Mouse (Mus musculus) urinary bladder, postnatal 25 days (tissue): ENCODE data around the gene Zc3h7b.

Source experiments
- DNase-seq: peaks from one replicate; pipeline ENCODE4 v3.0.0; 2022; ENCODE audit warnings: low spot score

Zc3h7b gene

DNA sequence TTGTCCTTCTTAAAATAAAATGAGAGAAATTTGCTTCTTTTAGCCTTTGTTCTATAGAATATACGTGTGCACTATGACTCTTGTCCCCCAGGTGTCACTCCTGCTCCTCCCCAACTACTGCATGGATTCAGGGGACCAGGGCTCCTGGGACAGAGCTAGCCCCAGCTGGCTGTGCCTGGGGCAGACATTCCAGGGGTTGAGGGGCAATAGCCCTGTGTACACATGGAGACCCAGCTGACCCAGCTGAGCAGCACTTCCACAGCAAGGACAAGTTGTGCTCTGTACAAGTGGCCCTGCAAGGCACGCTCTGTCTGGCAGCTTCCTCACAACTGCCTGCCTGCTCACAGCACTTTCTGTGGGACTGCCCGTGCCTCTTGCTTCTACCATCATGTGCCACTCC, 51.4 kb downstream of the Zc3h7b start:
- no peak for DNase-seq

DNA sequence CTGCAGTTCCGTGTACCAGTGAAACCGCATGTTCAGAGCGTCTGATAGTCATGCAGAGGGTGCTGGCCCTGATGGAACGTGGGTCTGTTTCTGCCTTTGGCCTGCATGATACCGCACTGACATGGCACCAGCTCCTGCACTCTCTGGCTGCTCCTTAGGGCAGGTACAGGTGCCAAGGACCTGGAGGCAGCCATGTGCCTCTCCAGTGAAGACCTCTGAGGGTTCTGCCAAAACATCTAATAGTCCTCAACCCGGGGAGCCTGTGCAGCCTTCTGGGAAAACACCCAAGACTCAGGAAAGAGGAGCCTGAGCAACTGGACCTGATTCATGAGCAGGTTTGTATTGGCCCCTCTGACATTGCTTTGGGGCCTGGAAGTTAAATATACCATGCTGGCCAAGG, 53.0 kb downstream of the Zc3h7b start:
- DNase-seq, result no peak

DNA sequence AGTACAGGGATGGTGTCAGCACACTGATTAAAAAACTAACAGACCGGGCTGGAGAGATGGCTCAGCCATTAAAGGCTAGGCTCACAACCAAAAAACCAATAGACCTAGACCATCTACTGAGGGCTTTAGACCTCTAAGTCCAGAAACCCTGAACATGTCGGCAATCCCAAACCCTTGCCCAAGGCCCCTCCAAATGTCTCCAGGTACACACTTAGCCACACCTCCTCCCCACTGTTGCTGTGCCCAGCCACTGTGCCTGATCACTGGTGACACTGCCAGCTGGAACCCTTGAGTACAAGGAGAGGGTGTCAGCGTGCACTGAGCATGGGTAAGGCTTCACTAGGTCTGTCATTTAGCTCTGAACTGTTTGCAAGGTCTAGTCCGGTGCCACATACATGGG, 53.6 kb downstream of the Zc3h7b start:
- no peak for DNase-seq

DNA sequence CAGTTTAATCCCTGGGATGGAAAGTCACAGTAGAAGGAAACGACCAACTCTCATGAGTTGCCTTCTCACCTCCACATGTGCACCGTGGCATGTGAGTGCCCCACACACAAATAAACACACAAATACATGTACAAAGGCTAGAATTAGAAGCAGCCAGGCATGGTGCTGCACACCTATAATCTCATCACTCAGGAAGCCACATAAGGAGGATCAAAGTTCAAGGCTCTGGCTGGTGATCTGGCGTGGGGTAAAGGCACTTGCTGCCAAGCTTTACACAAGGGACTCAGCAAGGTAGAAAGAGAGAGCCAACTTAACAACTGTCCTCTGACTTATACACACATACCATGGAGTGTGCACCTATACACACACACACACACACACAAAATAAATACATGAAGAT, 55.5 kb downstream of the Zc3h7b start:
- no peak for DNase-seq

DNA sequence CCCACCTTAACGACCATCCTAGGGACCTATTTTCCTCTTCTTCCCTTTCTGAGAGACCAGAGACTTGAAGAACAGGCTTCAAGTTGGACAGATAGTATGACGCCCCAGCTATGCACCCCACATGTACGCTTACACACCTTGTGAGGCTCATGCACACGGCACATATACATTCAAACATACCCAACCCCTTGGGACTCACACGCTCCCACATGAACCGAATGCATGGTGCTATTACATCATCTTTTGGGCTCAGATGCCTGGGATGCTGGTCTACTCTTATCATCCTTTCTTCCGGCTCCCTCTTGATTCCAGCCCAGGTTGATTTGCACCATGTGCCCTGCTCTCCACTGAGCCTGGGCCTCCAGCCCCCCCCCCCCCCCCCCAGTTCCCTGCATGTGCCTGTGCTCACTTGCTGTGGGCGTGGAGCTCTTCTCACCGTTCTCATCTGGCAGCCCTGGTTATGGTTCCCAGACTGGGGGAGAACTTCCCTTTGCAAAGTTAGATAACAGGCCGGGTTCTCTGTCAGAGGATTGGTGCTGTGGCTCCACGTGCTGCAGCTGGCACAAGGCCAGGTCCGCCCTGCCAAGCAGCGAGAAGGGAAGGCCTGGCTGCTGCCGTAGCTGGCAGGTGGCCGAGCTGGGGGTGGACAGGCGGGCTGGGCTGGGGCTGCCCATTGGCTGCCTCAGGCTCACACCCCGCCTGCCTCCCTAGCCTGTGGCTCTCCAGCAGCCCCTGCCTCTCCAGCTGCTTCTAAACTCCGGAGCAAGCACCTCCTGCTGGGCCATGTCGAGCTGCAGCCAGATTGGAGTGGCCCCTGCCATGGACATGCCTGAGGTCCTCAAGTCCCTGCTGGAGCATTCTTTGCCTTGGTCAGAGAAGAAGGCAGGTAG, 57.4 kb downstream of the Zc3h7b start, which contains the start of gene Tef:
TSS of gene Tef (plus strand) at position 421 of the 890 bp plus-strand sequence.
- peak; percentile 100 for DNase-seq

DNA sequence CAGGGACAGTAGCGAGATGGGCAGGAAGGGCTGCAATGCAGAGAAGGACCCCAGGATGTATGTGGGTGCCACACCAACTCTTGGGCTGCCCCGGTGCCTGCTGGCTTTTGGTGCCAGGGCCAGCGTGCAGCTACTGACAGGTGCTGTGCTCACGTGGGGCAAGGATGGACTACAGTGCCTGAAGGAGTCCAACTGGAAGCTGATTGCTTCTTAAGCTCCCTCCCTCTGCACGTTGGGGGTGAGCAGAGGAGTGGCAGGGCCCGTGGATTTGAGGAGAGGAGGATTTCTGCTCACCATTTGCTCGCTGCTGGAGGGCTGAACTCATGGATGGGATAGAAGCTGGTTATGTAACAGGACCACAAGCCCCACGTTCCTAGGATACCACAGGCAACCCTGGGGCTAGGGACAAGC, 58.1 kb downstream of the Zc3h7b start:
- no peak for DNase-seq

DNA sequence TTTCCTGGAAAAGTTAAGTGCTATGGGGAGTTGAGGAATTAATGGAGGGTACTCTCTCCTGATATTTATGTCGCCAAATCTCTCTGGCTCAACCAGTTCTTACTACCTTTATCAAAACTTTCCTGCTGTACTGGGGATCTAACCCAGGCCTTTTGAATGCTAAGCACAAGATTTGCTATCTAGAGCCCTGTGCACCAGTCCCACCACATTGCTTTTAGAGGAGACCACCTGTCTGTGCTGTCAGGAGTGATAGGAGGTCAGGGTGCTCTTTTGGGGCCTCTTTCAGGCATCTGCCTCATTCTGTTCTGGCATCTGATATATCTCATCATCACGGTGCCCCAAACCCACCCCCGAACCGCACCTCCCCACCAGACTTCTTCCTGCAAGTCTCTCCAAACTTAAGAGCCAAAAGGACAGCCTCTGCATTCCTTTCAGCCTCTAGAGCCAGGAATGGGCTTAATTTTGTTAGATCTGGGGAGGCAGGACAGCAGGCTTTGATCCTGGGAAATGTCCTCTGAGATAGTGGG, 58.6 kb downstream of the Zc3h7b start:
- DNase-seq, result no peak

DNA sequence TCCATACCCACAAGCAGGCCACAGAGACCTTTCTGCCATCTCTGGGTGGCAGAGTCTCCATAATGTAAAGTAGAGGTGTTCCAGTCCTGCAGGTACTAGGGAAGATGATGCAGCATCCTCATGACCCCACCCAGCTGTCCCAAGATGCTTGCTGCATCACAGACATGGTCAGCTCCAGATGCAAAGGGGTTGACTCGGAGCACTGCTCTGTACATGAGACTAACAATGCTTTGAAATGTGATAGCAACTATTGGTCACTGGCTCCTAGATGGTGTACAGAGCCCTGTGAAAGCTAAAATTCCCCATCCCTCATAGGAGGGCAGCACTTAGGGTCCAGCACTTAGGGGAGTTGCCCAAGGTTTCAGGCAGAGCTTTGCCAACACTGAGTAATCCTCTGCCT, 59.3 kb downstream of the Zc3h7b start:
- no peak for DNase-seq

DNA sequence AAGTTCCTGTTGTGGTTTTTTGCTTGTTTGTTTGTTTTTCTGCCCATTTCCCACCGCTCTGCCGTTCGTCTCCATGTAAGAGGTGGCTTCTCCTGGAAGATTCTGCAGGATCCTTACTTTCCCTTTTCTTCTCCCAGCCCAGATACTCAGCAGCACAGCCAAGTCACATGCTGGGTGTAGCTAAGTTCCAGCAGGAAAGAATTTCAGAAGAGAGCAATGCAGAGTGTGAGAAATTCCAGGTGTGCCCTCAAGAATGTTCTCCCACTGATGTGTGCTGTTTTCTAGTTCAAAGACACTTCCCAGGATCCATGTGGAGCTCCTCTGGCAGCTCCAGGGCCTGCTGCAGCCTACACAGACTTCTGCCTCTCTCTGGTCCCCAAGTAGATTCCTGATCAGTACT, 60.0 kb downstream of the Zc3h7b start:
- no peak for DNase-seq

DNA sequence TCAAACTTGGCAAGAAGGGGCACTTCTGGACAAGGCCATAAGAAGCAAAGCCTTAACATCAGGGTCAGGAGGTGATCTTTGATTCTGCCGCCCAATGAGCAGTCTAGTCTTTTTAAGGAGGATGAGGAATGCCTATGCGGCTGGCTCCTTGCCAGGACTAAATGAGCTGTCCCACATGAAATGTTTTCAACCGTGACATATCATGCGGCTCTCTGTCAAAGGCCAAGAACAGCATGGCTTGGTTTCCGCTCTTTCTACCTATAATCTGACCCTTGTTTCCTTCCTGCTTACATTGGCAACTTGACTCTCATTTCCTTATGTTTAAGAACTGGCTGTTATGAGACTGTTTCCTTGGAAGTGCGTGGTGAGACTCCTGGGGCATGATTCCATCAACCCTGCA, 60.8 kb downstream of the Zc3h7b start:
- no peak for DNase-seq

DNA sequence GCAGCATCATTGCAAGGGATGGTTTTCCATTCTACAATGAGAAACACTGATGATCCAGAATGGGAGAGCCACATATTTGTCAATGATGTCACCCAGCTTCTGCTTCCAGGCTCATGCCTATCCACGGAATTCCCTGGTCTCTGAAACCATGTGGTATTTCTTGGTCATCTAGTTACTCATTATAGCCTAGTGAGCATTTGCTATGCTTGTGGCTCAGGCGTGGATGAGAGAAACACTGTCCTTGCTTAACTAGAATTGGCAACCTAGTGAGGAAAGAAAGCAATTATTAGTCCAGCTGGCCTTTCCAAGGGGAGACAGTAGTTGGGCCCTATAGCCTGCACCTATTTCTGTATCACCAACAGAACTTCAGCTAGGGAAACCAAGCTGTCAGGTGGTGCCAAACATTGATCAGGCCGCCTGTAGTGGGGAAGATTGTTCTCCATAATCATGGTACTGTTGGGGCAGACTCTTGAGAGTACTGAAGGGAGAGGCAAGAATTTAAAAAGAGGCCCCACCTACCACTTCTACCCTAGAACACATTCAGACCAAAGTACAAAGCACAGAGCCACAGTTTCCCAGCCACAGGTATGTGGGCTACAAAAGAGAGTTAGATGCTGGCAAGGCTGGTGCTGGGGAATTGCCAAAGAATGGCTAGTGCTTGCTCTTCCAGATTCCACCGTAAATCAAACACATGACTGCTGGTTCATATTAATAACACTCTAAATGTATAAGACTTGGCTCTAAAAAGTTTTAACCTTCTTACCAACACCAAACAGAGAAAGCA, 62.0 kb downstream of the Zc3h7b start:
- DNase-seq, result no peak

DNA sequence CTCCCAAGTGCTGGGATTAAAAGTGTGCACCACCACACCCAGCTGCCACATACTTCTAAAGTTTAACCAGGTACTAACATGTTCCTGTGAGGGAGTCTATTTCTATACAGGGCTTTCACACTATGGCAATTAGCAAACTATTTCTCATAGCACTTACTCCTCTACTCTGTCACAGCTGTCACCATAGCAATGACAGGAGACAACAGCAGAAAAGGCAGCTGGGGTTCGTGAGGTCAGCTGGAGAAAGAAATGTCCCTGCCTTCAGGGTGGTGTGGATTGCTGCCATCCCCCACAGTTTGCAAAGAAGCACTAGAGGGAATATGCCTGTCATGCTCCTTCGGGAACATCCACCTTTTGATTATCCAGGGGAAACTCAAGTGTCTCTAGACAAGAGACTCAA, 63.9 kb downstream of the Zc3h7b start:
- no peak for DNase-seq

DNA sequence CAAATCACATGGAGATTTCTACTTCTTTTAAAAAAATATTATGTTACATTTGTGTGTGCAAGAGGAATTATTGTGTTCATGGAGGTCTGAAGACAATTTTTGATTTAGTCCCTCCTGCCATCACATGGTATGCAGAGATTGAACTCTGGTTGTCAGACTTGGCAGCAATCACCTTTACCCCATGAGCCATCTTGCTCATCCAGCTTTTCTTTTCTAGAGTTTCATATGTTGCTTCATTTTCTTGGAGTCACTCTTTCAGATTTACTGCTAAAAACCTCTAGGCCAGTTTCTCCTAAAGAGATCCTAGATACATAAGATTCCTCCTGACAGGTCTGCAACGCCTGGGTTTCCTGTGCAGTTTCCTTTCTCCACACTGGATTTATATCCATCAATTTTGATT, 64.7 kb downstream of the Zc3h7b start:
- DNase-seq, result no peak

DNA sequence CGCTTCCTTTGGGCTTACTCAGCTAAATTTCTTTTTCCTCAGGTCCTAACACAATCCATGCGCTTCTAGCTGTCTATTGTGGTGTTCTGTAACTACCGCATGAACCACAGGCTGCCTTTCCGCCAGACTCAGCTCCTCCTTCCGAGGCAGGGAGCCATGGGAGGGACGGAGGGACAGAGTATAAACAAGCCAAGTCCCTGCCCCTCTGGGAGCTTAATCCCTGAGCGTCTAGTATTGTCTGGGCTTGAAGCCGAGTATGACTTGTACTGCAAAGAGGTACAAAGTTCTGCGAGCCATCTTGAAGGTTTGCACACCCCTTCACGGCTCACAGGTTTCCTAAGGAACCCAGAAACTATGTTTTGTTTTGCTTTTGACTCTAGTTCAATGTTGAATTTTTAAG, 65.3 kb downstream of the Zc3h7b start:
- peak; percentile 80 for DNase-seq

DNA sequence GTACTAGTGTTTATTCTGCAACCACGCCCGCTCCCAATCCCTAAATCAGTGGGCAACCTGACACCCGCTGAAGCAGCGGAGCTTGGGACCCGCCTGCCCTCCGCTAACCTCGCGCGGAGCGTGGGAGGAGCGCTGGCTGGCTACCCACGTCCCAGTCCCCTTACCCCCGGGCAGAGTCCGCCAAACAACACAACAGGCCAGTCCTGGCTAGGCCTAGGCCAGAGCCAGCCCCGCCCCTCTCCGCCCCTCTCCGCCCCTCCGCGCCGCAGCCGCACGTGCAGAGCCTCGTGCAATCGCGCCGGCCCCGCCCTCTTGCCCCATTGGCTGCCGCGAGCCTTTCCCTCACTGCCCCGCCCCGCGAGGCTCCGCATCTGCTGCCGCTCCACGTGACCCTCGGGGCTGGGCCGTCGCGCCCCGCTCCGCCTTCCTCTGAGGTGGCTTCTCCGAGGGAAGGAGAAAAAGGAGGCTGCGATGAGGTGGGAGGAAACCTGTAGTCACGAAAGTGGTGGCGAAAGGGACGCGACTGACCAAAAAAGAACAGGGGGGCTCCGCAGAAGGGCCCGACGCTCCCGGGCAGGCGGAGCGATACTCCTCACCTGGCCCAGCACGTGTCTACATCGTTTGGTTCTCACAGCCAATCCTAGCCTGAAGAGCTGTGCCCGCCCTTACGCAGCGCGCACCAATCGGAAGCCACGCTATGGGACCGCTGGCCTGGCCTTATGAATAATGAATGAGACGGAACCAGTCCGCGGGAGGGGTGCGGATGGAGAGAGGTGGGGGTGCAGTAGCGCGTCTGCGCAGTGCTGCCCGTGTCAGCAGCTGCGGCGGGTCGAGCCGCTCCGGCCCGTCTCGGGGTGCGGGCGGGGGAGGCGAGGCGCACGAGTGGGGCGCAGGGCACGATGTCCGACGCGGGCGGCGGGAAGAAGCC, 66.1 kb downstream of the Zc3h7b start:
- DNase-seq, result peak; percentile 98

DNA sequence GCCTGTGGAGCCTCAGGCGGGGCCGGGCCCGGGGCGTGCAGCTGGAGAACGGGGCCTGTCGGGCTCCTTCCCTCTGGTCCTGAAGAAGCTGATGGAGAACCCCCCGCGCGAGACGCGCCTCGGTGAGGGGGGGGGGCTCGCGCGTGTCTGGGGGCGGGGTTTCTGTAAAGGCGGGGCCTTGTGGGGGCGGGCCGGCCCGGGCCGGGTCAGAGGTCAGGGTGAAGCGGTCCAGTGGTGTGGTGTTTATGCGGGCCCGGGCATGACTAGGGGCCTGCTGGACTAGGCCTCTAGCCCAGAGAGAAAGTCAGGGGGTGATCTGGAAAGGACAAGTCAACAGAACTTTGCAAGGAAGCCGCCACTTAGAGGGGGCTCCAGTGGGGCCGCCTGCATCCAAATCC, 66.7 kb downstream of the Zc3h7b start:
- DNase-seq, result no peak

DNA sequence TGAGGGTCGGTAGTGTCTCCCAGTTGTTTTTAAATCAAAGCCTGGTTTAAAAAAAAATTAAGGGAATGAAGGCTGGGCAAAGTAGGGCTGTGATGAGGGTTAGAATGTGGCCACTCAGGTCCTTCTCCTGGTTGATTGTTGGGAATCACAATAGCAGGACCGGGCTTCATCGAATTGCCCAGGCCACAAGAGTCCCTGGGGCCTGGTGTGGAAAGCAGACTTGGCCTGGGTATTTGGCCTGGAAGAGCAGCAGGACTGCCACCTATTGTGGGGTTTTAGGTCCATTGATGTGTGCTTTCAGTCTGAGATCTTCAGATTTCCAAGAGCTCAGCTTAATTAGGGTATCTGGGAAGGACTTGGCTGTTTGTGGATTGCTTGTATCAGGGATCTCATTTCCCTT, 67.4 kb downstream of the Zc3h7b start:
- DNase-seq, result no peak

DNA sequence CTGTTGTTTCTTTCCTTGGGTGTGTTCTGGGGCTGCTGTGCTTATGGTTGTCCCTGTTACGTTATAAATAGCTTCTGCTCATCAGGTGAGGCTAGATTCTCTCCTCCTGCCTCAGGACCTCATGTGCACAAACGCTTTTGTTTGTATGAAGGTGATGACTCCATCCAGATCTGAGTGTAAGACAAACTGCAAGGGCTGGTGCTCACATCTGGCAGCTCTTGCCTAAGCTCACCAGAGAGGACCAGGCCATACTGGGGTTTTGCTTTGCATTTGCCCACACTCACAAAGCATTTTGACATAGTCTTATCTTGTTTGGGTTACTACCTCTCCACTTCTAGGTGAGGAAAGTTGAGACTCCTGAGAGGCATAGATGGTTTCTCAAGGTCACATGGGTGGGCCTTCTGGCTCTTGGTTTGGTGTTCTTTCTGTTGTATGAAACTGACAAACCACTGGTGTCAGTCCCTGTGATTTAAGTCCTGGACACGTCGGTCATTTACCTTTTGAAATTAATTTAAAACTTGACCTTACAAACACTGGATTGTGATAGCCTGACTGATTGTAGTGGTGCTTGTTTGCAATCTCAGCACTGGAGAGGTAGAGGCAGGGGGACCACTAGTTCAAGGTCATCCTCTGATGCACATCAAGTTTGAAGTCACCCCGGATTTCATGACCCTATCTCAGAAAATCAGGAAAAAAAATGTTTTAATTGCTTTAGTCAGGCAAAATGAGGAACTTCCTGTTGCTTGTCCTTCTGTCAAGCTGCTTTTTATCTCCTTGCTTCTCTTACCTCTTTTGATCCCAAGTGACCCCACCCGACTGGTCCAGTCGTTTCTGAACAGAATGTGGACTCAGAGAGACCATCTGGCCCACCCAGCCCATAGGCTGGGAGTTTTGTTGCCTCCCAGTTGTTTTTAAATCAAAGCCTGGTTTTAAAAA, 68.1 kb downstream of the Zc3h7b start:
- DNase-seq, result no peak

DNA sequence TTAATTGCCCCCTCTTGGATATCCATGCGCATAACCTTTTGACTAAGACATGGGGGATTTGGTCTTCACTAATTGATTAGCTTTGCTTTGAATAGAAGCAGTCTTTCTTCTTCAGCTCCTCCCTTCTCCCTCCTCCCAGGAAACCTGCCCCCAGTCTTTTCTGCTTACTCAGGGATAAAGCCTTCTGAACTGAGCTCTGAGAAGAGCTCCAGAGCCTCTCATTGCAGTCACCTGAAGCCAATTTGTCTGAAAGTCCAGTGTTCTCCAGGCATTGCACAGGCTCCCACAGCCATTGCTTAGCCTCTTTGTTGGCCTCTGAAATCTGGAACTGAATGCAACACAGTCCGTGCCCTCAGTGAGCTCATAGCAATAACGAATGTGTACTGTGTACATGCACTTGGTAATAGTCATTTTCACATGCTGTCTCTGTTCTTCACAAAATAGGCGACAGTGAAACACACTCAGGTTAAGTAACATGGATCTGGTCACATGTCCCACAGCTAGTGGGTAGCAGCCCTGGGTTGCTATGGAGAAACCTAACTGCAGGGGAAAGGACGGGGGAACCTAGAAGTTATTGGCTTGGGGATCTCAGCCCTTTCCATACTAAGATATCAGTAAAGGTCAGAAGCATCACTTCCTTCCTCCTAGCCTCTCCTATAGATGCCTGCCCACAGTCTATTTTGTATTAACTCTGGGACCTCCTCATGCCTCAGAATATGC, 69.3 kb downstream of the Zc3h7b start:
- no peak for DNase-seq

DNA sequence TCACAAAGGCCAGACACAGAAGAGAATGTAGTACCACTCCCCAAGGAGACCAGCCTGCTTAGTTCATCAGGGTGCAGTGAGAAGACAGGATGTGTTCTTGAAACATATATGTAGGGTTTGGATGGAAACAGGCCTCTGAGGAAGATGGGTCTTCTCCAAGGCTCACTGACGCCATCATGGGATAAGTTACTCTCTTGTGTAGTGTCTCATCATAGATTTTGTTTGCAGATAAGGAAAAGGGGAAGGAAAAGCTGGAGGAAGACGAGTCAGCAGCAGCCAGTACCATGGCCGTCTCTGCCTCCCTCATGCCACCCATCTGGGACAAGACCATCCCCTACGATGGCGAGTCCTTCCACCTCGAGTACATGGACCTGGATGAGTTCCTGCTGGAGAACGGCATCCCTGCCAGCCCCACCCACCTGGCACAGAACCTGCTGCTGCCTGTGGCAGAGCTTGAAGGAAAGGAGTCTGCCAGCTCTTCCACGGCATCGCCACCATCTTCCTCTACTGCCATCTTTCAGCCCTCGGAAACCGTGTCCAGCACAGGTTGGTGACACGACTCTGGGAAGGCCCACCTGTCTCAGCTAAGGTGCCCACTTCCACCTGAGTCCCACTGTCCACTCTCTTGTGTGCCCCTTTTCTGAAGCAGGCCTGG, 70.0 kb downstream of the Zc3h7b start:
- no peak for DNase-seq
